Mouse (Mus musculus): ENCODE results near the gene Hephl1. TPM values are rescaled to one million over a fixed set of nuclear protein-coding genes. Genes with fewer than 3 reads are reported as not detected.

Gene Hephl1
- total RNA-seq, 2 experiments from 2014 or later, result 2.6 to 6.4 TPM

DNA sequence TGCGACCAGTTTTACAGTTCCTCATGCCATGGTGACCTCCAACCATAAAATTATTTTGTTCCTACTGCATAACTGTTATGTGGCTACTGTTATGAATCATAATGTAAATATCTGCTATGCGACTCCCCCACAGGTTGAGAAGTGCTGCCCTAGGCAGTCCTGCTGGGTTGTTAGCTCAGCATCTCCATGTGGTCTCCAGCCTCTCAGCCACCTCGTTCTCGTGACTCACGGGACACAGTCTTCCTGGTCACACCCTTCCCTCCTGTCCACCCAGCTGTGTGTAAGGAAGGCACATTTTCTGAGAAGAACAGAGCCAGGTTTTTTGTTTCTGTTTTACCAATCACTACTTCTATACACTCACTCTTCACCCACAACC lies 93.2 kb downstream of the Hephl1 start:
- peak in 1 of 2 experiments; percentile 6 for DNase-seq (ENCODE audit: low spot score in 2 of 2)

DNA sequence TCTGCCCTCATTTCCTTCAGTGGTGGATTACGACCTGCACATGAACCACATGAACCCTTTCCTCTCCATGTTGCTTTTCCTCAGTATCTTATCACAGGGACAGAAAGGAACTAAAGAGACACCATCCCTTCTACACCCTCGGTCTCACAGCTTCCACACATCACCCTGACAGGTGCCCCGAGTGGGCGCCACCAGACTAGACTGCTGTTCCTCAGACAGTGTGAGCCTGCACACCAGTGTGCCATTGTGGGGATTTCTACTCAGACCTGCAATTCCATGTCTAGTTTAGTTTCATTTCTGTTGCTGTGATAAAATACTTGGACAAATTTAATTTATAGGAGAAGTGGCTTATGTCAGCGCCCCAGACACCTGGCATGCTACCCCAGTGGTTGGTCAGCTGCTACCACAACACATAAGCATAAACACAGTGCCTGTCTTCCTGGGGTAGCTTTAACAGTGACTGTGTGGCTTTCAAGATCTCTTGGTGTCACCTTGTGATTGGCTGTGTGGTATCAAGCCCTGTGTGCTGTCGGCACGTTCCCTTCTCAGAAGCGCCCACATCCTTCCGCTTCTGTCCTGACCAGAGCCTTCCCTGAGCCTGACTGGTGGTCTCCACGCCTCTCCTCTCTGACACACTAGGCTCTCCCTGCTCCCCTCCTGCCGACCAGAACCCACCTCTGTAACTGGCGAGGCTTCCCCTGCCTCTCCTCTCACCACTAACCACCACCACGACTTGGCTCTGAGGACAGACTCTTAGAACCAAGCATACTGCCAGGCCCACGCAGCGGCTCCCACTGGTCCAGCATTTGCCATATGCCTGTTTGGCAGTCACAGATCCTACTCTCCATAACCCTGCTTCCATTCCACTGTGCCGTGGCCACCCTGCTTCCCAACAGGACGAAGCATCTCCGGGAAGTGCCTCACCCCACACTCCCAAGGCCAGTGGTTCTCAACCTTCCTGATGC lies 93.8 kb downstream of the Hephl1 start:
- peak in 1 of 2 experiments; percentile 16 for DNase-seq (ENCODE audit: low spot score in 2 of 2)

DNA sequence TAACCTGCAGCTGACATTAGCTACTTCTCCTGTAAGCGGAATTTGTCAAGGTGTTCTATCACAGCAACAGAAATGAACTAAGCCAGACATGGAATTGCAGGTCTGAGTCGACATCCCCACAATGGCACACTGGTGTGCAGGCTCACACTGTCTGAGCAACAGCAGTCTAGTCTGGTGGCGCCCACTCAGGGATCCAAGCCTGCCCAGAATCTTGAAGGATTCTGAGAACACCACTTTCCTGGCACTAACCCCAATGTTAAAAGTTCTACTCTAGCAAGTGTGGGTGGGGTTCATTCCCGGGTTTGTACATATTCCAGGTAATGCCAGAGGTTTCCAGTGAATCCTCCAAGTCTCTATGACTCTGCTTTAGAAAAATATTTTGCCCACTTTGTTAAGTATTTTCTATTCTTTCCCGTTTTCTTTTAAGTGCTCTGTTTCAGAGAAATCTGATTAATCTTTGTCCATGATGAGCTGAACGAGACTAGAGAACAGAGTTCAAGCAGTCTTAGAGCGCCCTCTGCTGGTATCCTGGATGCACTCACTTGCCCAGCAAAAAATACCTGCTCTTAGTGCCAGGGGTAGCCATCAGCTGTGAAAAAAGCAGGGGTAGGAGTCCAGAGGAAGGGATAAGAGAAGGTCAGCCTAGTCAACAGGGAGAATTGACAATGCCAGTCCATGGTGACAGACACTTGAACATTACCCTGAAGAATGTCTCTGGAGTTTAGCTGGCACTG lies 96.5 kb downstream of the Hephl1 start:
- DNase-seq (ENCODE audit: low spot score in 2 of 2), result peak; percentile 57 to 72

DNA sequence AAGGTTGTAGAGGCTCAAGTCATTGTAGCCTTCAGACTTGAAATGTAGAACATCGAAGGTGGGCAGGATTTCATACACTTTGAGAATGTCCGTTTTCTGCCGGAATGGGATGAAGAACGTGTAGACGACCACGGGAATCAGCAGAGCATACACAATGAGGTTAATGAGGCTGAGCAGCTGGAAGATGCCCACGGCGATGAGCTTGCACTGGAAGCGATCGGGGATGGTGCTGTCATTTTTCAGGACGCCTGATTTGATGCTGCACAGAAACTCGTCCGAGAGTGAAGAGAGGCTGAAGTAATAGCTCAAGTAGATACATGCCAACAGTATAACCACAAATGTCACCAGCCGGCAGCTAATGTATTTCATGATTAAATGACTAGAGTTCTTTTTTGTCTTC lies 104.3 kb downstream of the Hephl1 start:
- no peak for DNase-seq (ENCODE audit: low spot score in 2 of 2)

DNA sequence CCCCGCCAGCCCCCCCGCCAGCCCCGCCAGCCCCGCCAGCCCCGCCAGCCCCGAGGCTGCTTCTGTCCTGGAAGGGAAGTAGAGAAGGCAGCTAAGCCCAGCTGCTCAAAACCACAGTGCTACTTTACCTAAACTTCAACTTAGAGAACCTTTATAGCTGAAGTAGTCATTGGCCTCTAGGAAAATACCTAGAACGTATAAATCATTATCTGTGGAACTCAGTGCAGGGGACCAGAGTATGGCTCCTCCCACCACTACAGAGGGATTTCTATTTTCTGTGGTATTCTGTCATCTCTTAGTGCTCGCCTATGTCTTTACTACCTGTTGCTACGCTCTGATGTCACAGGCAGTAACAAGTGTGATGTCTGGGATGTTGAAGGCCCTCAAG lies 107.6 kb downstream of the Hephl1 start:
- no peak for DNase-seq (ENCODE audit: low spot score in 2 of 2)

GRCm38 (mm10) chr9:15003676-15004297 lies 108.1 kb downstream of the Hephl1 start:
- peak in 1 of 2 experiments; percentile 31 for DNase-seq (ENCODE audit: low spot score in 2 of 2)

GRCm38 (mm10) chr9:15002995-15003613 lies 108.8 kb downstream of the Hephl1 start:
- DNase-seq (ENCODE audit: low spot score in 2 of 2), result peak; percentile 39 to 44

Other genes with a start within 250 kb of the Hephl1 start
- not detected for gene Izumo1r, start 208.2 kb downstream of the Hephl1 start, total RNA-seq (2021)
- 1 to 10 TPM; 5.7 to 9.3 TPM for gene Panx1, start 66.6 kb downstream of the Hephl1 start, total RNA-seq (2021)
- gene Vstm5, start 126.9 kb upstream of the Hephl1 start, total RNA-seq (2021), result under 1 TPM; 0.63 to 0.74 TPM
- 10 to 100 TPM; 29.6 to 33.0 TPM for gene Med17, start 167.8 kb upstream of the Hephl1 start, total RNA-seq (2021)
- gene Taf1d, start 194.1 kb upstream of the Hephl1 start, total RNA-seq (2021), result 100 to 1,000 TPM in 1 of 2 experiments, 10 to 100 TPM in 1; 78.8 to 108 TPM
- 100 to 1,000 TPM; 123 to 169 TPM for gene 4931406C07Rik, start 194.3 kb upstream of the Hephl1 start, total RNA-seq (2021)
- 1 to 10 TPM; 6.1 to 9.2 TPM for gene Cep295, start 245.7 kb upstream of the Hephl1 start, total RNA-seq (2021)